Comparison of ENCODE assay signal across 23 mouse cellular contexts in the genomic region with DNA sequence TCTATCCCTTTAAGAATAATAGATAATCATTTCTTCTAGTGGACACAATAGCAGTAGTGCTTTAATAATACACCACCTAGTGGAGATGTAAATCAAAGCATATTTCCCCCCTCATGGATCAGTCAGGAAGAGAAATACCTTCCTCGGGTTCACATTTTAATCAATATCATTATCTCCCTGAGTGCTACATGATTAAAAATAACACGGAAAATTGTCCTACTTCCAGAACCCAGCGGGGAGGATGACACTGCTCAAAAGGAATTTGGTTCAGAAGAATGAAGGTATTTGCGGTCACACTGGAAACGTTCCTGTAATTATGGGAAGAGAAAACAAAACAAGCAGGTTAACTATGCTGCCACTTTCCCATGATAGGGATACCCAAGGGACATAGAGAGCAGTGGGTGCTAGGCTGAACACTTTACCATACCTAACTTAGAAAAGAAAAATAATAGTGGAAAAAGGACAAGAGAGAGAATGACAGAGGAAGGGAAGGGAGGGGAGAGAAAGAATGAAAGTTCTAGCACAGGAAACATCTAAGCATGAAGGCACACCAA.
A peak's percentile ranks its signal among the peaks of the same experiment; 100 is the strongest.
DNase-seq lines count a peak whose midpoint lies in the region; TF ChIP-seq lines count a peak whose summit lies in the region.
"Had no signal": no experiment of that assay in that cellular context is flagged by ENCODE, and none has a peak within 500 bp of the region (broad histone marks: within the 10 kb centered on the region; RNA-seq: fewer than 3 reads in every experiment).

No protein-coding gene starts in this region.

- no peak overlapping the region for H3K27ac ChIP-seq in left cerebral cortex, adult 2 months
- H3K27ac ChIP-seq: forebrain, embryonic 10.5 days; heart, embryonic 10.5 days; hindbrain, embryonic 12.5 days; kidney, embryonic 15.5 days; midbrain, embryonic 12.5 days; neural tube, embryonic 13.5 days had no signal

- no peaks in the 10 kb centered on the region for H3K79me2 ChIP-seq in myocyte (ENCODE audit: control insufficient read depth, insufficient read depth)

- TF ChIP-seq CTCF in left cerebral cortex, adult 2 months (IDR thresholded peaks at IDR 0.05): peak; percentile 25

- intact Hi-C loops in left cerebral cortex, adult 2 months (cut with DNase I): no loop called here
- intact Hi-C loops in left cerebral cortex, postnatal 14 days (cut with DNase I): no loop called here
- intact Hi-C loops in heart, postnatal 14 days (cut with DNase I): no loop called here

- no peak overlapping the region for H3ac ChIP-seq in myocyte (ENCODE audit: control insufficient read depth, insufficient read length)

- TF ChIP-seq POLR2A in myocyte (IDR thresholded peaks at IDR 0.05; ENCODE audit: insufficient read length, low read depth): no peak

- no peak overlapping the region for H3K4me3 ChIP-seq in left cerebral cortex, adult 2 months
- no peak overlapping the region for H3K4me3 ChIP-seq in myocyte
- H3K4me3 ChIP-seq: forebrain, embryonic 10.5 days; heart, embryonic 10.5 days; hindbrain, embryonic 12.5 days; kidney, embryonic 15.5 days; midbrain, embryonic 12.5 days; neural tube, embryonic 13.5 days had no signal

- peak overlapping the region; percentile 28 for H3K4me2 ChIP-seq in myocyte (ENCODE audit: low read depth)
- H3K4me2 ChIP-seq: hindbrain, embryonic 12.5 days; kidney, embryonic 15.5 days; midbrain, embryonic 12.5 days; neural tube, embryonic 13.5 days had no signal

- H3K27me3 ChIP-seq in myocyte (ENCODE audit: control insufficient read depth, insufficient read depth, insufficient read length): no peaks in the 10 kb centered on the region
- H3K27me3 ChIP-seq: hindbrain, embryonic 12.5 days; kidney, embryonic 15.5 days; midbrain, embryonic 12.5 days; neural tube, embryonic 13.5 days had no signal

- H3K36me3 ChIP-seq in myocyte (ENCODE audit: control insufficient read depth, insufficient read depth): no peaks in the 10 kb centered on the region
- H3K36me3 ChIP-seq: forebrain, embryonic 10.5 days; heart, embryonic 10.5 days; hindbrain, embryonic 12.5 days; kidney, embryonic 15.5 days; midbrain, embryonic 12.5 days; neural tube, embryonic 13.5 days had no signal

- no peak for DNase-seq in left cerebral cortex, adult 2 months (ENCODE audit: extremely low spot score in 1 of 2, low spot score in 2 of 2)
- no peak for DNase-seq in left cerebral cortex, postnatal 14 days (ENCODE audit: low spot score in 2 of 2)
- DNase-seq in brain, adult 2 months (ENCODE audit: low read depth, low spot score): peak; percentile 90
- DNase-seq in cerebellum, adult 9-10 months: peak; percentile 91
- no peak for DNase-seq in heart, postnatal 14 days
- DNase-seq in heart, postnatal 4 days: no peak
- DNase-seq in urinary bladder, postnatal 4 days (ENCODE audit: low spot score in 2 of 2): no peak
- DNase-seq: B cell, adult 2 months; gastrocnemius, postnatal 10 days; kidney, adult 11 months; kidney, postnatal 36 days; layer of hippocampus, adult 9-11 months; liver, postnatal 0 days; retina, postnatal 1 day; right cerebral cortex, postnatal 25 days; thymus, postnatal 36 days had no signal

TF ChIP-seq in myocyte, 11 proteins besides CTCF, POLR2A, EP300 and RAD21:
- TF ChIP-seq E2F4 (IDR thresholded peaks at IDR 0.05; ENCODE audit: insufficient read depth): no peak
- no peak for TF ChIP-seq MYOD1 (IDR thresholded peaks at IDR 0.05; ENCODE audit: control insufficient read depth in 1 of 3, insufficient read length in 2 of 3, low read depth in 2 of 3)
- no peak for TF ChIP-seq MYOG (IDR thresholded peaks at IDR 0.05; ENCODE audit: control insufficient read depth in 1 of 3, insufficient read depth in 1 of 3, insufficient read length in 2 of 3, low read depth in 2 of 3)
- no peak for TF ChIP-seq CEBPB (IDR thresholded peaks at IDR 0.05; ENCODE audit: insufficient read depth, poor library complexity, severe bottlenecking)
- no peak for TF ChIP-seq USF1 (IDR thresholded peaks at IDR 0.05; ENCODE audit: low read depth)
- no peak for TF ChIP-seq SRF (IDR thresholded peaks at IDR 0.05; ENCODE audit: control insufficient read depth, insufficient read length, low read depth)
- no peak for TF ChIP-seq MAX (IDR thresholded peaks at IDR 0.05; ENCODE audit: low read depth)
TF ChIP-seq in myocyte: peak in this region for 0.

Comparison
In these comparisons a context has a peak if more than half of its experiments do, and no peak if none do; other contexts are left out.
1. DNase-seq: peak in brain, adult 2 months (single experiment) and cerebellum, adult 9-10 months (single experiment); none in left cerebral cortex, adult 2 months (0 of 2), left cerebral cortex, postnatal 14 days (0 of 2), heart, postnatal 14 days (0 of 2), heart, postnatal 4 days (single experiment) and urinary bladder, postnatal 4 days (0 of 2).